Mouse (Mus musculus): ENCODE measurements around the gene Dnajb7. TPM values are rescaled to one million over a fixed set of nuclear protein-coding genes. Genes with fewer than 3 reads are reported as not detected.

Dnajb7 gene
- polyA plus RNA-seq, 1 experiment from 2014 or later, result 2.0 TPM

- Histone ChIP-seq H3K27me3 (replicated peaks) (no peaks in the 10 kb centered on the region), H3K36me3 (no peaks in the 10 kb centered on the region), H3K27ac (peak overlapping the region; percentile 81), H3K4me1 (peaks cover 14% of the 10 kb centered on the region), H3K9ac (peak overlapping the region; percentile 90), H3K4me3 (peak overlapping the region; percentile 82), H3K9me3 (no peaks in the 10 kb centered on the region), H3K4me2 (replicated peaks) (peak overlapping the region; percentile 80)
- ATAC-seq (ENCODE audit: low FRiP score, low read depth), result peak; percentile 79; the same call in 1 of the 2 replicates
- under 1% methylated on average over 21 of the region's 21 CpGs for WGBS
Measured at GRCm38 (mm10) chr15:81399297-81399637, 8.8 kb downstream of the Dnajb7 start.

- no peaks in the 10 kb centered on the region for H3K9me3 ChIP-seq
- peak overlapping the region; percentile 82 for H3K4me3 ChIP-seq
- ATAC-seq (ENCODE audit: low FRiP score, low read depth), result no peak
- H3K27me3 ChIP-seq (replicated peaks), result no peaks in the 10 kb centered on the region
- no peaks in the 10 kb centered on the region for H3K36me3 ChIP-seq
- no peak overlapping the region for H3K27ac ChIP-seq
- H3K4me2 ChIP-seq (replicated peaks), result peak overlapping the region; percentile 80
- H3K4me1 ChIP-seq, result peaks cover 14% of the 10 kb centered on the region
- peak overlapping the region; percentile 90 for H3K9ac ChIP-seq
Measured at GRCm38 (mm10) chr15:81398189-81398588, 9.9 kb downstream of the Dnajb7 start.

DNA sequence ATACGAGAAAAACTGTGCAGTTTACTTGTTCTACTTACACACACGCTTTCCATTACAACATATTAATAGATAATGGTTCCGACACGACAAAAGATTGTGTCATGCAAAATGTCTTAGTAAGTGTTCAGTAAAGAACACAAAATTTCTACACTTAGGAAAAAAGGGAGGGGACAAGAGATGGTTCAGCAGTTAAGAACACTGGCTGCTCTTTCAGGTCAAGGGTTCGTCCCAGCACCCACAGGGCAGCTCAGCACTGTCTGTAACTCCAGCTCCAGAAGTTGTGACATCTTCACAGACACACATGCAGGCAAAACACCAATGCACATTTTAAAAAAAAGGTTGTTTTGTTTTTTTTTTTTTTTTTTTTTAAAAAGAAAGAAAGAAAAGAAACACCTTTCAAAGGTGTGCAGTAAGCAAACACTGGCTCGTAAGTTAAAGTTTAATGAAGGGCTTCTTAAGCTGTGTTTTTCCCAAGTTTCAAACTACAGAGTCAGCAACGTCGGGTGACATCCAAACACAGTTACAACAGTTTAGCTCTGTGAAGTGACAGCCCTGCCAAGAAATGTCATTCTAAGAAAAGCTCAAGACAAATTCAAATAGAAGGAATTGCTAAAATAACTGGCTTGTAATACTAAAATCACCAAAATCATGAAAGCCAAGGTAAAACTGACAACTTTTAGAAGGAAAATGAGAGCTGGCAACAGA lies 13.7 kb downstream of the Dnajb7 start:
- Histone ChIP-seq H3K9ac (no peak overlapping the region), H3K9me3 (no peaks in the 10 kb centered on the region), H3K36me3 (peaks cover 21% of the 10 kb centered on the region), H3K4me2 (replicated peaks) (no peak overlapping the region), H3K4me1 (peaks cover 6% of the 10 kb centered on the region), H3K4me3 (no peak overlapping the region), H3K27ac (no peak overlapping the region), H3K27me3 (replicated peaks) (no peaks in the 10 kb centered on the region)
- no peak for ATAC-seq (ENCODE audit: low FRiP score, low read depth)
- WGBS, result 90% methylated on average over 8 of the region's 8 CpGs

DNA sequence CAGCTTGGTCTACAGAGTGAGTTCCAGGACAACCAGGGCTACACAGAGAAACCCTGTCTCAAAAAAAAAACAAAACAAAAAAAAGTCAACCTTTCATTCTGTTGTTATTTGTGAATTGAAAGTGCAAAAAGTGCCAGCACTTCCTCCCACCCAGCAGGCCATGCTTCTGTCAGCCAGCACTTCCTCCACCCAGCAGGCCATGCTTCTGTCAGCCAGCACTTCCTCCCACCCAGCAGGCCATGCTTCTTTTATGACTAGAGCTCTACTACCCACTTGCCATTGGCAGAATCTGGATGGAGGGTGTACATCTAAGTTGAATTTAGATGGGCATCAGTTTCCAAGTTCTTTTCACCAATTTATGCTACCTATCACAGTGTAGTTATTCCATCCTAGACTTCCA lies 15.1 kb downstream of the Dnajb7 start:
- Histone ChIP-seq H3K27me3 (replicated peaks) (no peaks in the 10 kb centered on the region), H3K9ac (no peak overlapping the region), H3K27ac (no peak overlapping the region), H3K4me3 (no peak overlapping the region), H3K9me3 (no peaks in the 10 kb centered on the region), H3K4me2 (replicated peaks) (no peak overlapping the region), H3K4me1 (no peaks in the 10 kb centered on the region; the same call in 1 of the 2 replicates), H3K36me3 (peaks cover 28% of the 10 kb centered on the region)
- no peak for ATAC-seq (ENCODE audit: low FRiP score, low read depth)

GRCm38 (mm10) chr15:81386327-81386726 lies 21.8 kb downstream of the Dnajb7 start:
- no peak overlapping the region for H3K27ac ChIP-seq
- H3K4me1 ChIP-seq, result no peaks in the 10 kb centered on the region
- no peak overlapping the region for H3K9ac ChIP-seq
- peaks cover 74% of the 10 kb centered on the region for H3K36me3 ChIP-seq
- ATAC-seq (ENCODE audit: low FRiP score, low read depth), result no peak
- no peaks in the 10 kb centered on the region for H3K9me3 ChIP-seq
- WGBS, result 96% methylated on average over 5 of the region's 5 CpGs
- H3K4me3 ChIP-seq, result no peak overlapping the region
- H3K27me3 ChIP-seq (replicated peaks), result no peaks in the 10 kb centered on the region
- H3K4me2 ChIP-seq (replicated peaks), result no peak overlapping the region

DNA sequence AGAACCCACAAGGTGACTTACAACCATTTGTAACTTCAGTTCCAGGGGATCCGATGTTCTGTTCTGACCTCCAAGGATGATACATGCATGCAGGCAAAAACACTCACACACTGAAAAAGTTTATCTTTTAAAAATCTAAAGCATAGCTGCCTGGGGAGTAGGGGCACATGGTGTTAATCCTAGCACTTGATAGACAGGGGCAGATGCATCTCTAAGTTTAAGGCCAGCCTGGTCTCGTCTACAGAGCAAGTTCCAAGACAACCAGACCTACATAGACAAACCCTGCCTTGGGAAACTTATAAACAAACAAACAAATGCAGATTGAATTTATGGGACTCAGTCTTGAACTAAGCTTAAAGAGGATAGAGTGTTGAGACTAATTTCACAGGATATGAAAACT lies 29.3 kb downstream of the Dnajb7 start:
- no peak for ATAC-seq (ENCODE audit: low FRiP score, low read depth)
- WGBS, result 91% methylated on average over 2 of the region's 2 CpGs
- Histone ChIP-seq H3K27ac (no peak overlapping the region), H3K4me2 (replicated peaks) (no peak overlapping the region), H3K9ac (no peak overlapping the region), H3K27me3 (replicated peaks) (no peaks in the 10 kb centered on the region), H3K4me1 (no peaks in the 10 kb centered on the region), H3K4me3 (no peak overlapping the region), H3K9me3 (no peaks in the 10 kb centered on the region), H3K36me3 (peaks cover 50% of the 10 kb centered on the region)

DNA sequence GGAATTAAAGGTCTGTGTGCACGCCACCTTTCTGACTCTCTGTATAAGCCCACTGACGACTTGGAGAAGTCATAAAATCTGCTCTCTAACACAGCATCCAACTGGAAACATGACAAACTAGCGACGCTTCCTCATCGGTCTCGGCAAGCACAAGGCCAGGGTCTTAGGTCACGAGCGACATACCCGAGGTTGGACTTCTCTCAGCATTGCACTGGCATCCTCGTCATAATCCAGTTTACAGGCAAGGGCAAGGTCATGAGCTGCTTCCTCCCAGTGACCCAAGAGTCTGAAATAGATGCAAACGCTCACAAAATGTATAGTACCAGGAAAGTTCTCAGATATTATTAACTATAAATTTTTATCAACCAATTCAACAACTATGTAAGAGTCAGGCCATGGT lies 33.5 kb downstream of the Dnajb7 start:
- H3K9ac ChIP-seq, result no peak overlapping the region
- 94% methylated on average over 11 of the region's 11 CpGs for WGBS
- no peak overlapping the region for H3K4me2 ChIP-seq (replicated peaks)
- H3K4me3 ChIP-seq, result no peak overlapping the region
- H3K36me3 ChIP-seq, result peaks cover 59% of the 10 kb centered on the region
- no peak for ATAC-seq (ENCODE audit: low FRiP score, low read depth)
- H3K27me3 ChIP-seq (replicated peaks), result no peaks in the 10 kb centered on the region
- no peaks in the 10 kb centered on the region for H3K9me3 ChIP-seq
- no peaks in the 10 kb centered on the region for H3K4me1 ChIP-seq
- no peak overlapping the region for H3K27ac ChIP-seq

DNA sequence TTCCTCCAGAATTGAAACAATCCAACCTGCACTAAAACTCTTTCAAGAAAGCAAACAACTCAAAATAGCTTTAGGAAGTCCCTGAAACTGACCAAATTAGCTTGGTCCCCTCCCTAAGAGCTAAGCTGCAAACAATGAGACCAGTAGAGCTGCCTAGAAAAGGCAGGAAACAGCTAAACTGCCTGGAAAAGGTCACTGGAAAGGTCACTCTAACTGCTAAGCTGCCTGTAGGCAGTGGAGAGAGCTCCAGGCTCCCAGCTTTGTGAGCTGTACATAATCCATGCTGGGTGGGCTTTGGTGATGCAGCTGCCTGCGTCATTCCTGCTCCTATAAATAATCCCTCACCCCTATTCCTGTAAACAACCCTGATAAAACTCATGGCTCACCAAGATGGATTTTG lies 37.7 kb downstream of the Dnajb7 start:
- H3K4me1 ChIP-seq, result no peaks in the 10 kb centered on the region
- WGBS, result 73% methylated on average over 1 of the region's 1 CpGs
- peaks cover 77% of the 10 kb centered on the region for H3K36me3 ChIP-seq
- H3K27ac ChIP-seq, result no peak overlapping the region
- H3K4me3 ChIP-seq, result no peak overlapping the region
- no peak for ATAC-seq (ENCODE audit: low FRiP score, low read depth)
- no peak overlapping the region for H3K4me2 ChIP-seq (replicated peaks)
- H3K9me3 ChIP-seq, result no peaks in the 10 kb centered on the region
- H3K9ac ChIP-seq, result no peak overlapping the region
- no peaks in the 10 kb centered on the region for H3K27me3 ChIP-seq (replicated peaks)

DNA sequence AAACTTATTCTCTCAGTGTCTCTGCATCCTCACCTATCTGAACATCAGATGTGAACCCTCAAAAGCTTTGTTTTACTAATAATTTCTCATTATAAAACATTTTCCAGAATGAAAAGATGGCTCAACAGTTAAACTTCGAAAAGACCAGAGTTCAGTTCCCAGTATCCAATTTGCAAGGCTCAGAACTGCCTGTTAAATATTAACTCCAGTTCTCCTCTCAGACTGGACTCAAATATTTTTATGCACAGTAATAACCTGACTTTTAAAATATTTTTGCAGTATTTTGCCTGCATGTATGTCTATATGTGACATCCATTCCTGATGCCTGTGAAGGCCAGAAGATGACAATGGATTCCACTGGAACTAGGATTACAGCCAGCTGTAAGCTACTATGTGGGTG lies 39.5 kb downstream of the Dnajb7 start:
- no peak for ATAC-seq (ENCODE audit: low FRiP score, low read depth)
- 93% methylated on average over 1 of the region's 1 CpGs for WGBS
- Histone ChIP-seq H3K4me3 (no peak overlapping the region), H3K4me2 (replicated peaks) (no peak overlapping the region), H3K9me3 (no peaks in the 10 kb centered on the region), H3K27me3 (replicated peaks) (no peaks in the 10 kb centered on the region), H3K36me3 (peaks cover 78% of the 10 kb centered on the region), H3K9ac (no peak overlapping the region), H3K27ac (no peak overlapping the region), H3K4me1 (no peaks in the 10 kb centered on the region)

DNA sequence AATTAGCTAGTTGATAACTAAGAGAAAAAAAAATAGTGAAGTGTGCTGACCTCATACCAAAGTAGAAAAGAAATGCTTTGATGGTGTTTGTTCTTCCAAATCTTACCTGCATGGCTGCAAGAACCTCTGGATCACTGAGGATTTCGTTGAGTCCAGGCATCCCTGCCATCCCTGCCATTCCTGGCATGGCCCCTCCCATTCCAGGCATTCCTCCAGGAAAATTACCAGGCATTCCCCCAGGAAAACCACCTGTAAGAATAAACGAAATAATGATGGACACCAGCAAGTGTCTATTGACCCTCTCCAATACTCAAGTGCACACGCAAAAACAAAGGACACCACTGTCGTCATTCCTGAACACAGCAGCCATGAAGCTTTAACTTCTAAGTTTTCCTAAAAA lies 41.9 kb downstream of the Dnajb7 start:
- Histone ChIP-seq H3K27me3 (replicated peaks) (no peaks in the 10 kb centered on the region), H3K9ac (no peak overlapping the region), H3K4me2 (replicated peaks) (no peak overlapping the region), H3K36me3 (peaks cover 65% of the 10 kb centered on the region), H3K4me3 (no peak overlapping the region), H3K9me3 (no peaks in the 10 kb centered on the region), H3K4me1 (peaks cover 5% of the 10 kb centered on the region; the same call in 1 of the 2 replicates), H3K27ac (no peak overlapping the region)
- 88% methylated on average over 4 of the region's 4 CpGs for WGBS
- no peak for ATAC-seq (ENCODE audit: low FRiP score, low read depth)

- 94% methylated on average over 8 of the region's 8 CpGs for WGBS
- Histone ChIP-seq H3K27ac (no peak overlapping the region), H3K36me3 (peaks cover 58% of the 10 kb centered on the region), H3K4me3 (no peak overlapping the region), H3K27me3 (replicated peaks) (no peaks in the 10 kb centered on the region), H3K9ac (no peak overlapping the region), H3K9me3 (no peaks in the 10 kb centered on the region), H3K4me1 (peaks cover 7% of the 10 kb centered on the region; the same call in 1 of the 2 replicates), H3K4me2 (replicated peaks) (no peak overlapping the region)
- no peak for ATAC-seq (ENCODE audit: low FRiP score, low read depth)
Measured at GRCm38 (mm10) chr15:81365246-81365645, 42.9 kb downstream of the Dnajb7 start.

DNA sequence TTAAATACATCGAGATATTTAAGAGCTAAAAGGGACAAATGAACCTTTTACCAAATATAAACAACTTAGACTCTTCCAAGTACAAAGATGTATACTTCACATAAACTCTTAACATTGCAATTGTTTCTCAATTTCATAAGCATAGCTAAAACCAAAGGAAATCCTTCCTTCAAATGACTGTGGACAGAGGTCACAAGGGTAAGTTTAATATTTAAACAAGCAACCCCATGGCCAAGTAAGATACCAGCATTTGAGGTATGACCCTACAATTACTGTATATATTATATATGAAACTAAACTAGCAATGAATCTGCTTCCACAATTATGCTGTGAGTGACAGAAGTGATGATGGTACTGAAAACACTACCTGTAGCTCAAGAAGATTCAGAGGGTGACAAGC lies 43.8 kb downstream of the Dnajb7 start:
- Histone ChIP-seq H3K27ac (no peak overlapping the region), H3K27me3 (replicated peaks) (no peaks in the 10 kb centered on the region), H3K9me3 (no peaks in the 10 kb centered on the region), H3K36me3 (peaks cover 50% of the 10 kb centered on the region), H3K9ac (no peak overlapping the region), H3K4me3 (no peak overlapping the region), H3K4me2 (replicated peaks) (no peak overlapping the region), H3K4me1 (peaks cover 15% of the 10 kb centered on the region)
- no peak for ATAC-seq (ENCODE audit: low FRiP score, low read depth)
- WGBS, result 93% methylated on average over 1 of the region's 1 CpGs

- Histone ChIP-seq H3K4me2 (replicated peaks) (no peak overlapping the region), H3K9ac (no peak overlapping the region), H3K4me1 (peaks cover 20% of the 10 kb centered on the region), H3K36me3 (peaks cover 37% of the 10 kb centered on the region), H3K27me3 (replicated peaks) (no peaks in the 10 kb centered on the region), H3K4me3 (no peak overlapping the region), H3K9me3 (no peaks in the 10 kb centered on the region), H3K27ac (no peak overlapping the region)
- no peak for ATAC-seq (ENCODE audit: low FRiP score, low read depth)
- 95% methylated on average over 1 of the region's 1 CpGs for WGBS
Measured at GRCm38 (mm10) chr15:81362501-81362900, 45.6 kb downstream of the Dnajb7 start.
